Mouse (Mus musculus) kidney, postnatal 0 days (tissue): ENCODE measurements at regions not wholly inside any gene's neighbourhood (a gene's known extent, or its start where the extent isn't known, plus 50 kb on each side); places are given as distances from the start of the nearest gene placed in this dataset.

ENCODE experiments used
- ATAC-seq: fragments of 200-750 bp; cut with Nextera tagmentation; replicated peaks from 2 replicates; pipeline ENCODE4 v1.8.0; 2017; ENCODE audit warnings: low read depth, moderate number of reproducible peaks, moderate TSS enrichment, moderate library complexity; ENCODE audit not compliant: low FRiP score
- DNase-seq: peaks from one replicate; pipeline ENCODE4 v3.0.0-alpha.2; 2016; ENCODE audit warnings: low spot score
- H3K27ac ChIP-seq: fragments of 300-500 bp; sonication (generic); 2 replicates; pipeline ENCODE4 v1.5.1; 2014; ENCODE audit warnings: mild to moderate bottlenecking
- H3K27me3 ChIP-seq: fragments of 300-500 bp; sonication (generic); 2 replicates; pipeline ENCODE4 v1.6.1; 2014; ENCODE audit warnings: low read length, mixed read lengths; ENCODE audit not compliant: insufficient read depth
- H3K36me3 ChIP-seq: fragments of 300-500 bp; sonication (generic); 2 replicates; pipeline ENCODE4 v1.6.1; 2014; ENCODE audit warnings: low read length, mixed read lengths; ENCODE audit not compliant: insufficient read depth
- H3K4me1 ChIP-seq: fragments of 300-500 bp; sonication (generic); replicated peaks from 2 replicates; pipeline ENCODE4 v1.6.1; 2014; ENCODE audit warnings: antibody characterized with exemption, low read length, mixed read lengths; ENCODE audit not compliant: insufficient read depth
- H3K4me2 ChIP-seq: fragments of 300-500 bp; sonication (generic); 2 replicates; pipeline ENCODE4 v1.6.1; 2014; ENCODE audit warnings: mild to moderate bottlenecking, low read length, moderate library complexity, mixed read lengths
- H3K4me3 ChIP-seq: fragments of 300-500 bp; sonication (generic); replicated peaks from 2 replicates; pipeline ENCODE4 v1.5.1; 2014; ENCODE audit warnings: low read depth, low read length
- H3K9ac ChIP-seq: fragments of 300-500 bp; sonication (generic); 2 replicates; pipeline ENCODE4 v1.6.1; 2014; ENCODE audit warnings: low read depth, low read length
- H3K9me3 ChIP-seq: fragments of 300-500 bp; sonication (generic); replicated peaks from 2 replicates; pipeline ENCODE4 v1.6.1; 2016; ENCODE audit warnings: low read length, inconsistent platforms, mixed read lengths
- CTCF ChIP-seq: IDR thresholded peaks from 2 replicates; pipeline ENCODE4 v1.5.1; 2016; ENCODE audit warnings: antibody characterized with exemption, low read depth, mild to moderate bottlenecking, moderate library complexity
- WGBS: fragments of 180-500 bp; shearing (Covaris S2); extraction: QIAGEN DNeasy Blood & Tissue Kit; methylation state at CpG from one replicate; pipeline ENCODE4 v1.1.7; 2014; 5-methylcytosine and 5-hydroxymethylcytosine counted together

GRCm38 (mm10) chr13:115986282-115986681, 323.2 kb downstream of the Isl1 start:
- Histone ChIP-seq H3K9me3 (no peaks in the 10 kb centered on the region), H3K4me1 (no peaks in the 10 kb centered on the region), H3K27me3 (no peaks in the 10 kb centered on the region), H3K4me3 (no peak overlapping the region), H3K36me3 (no peaks in the 10 kb centered on the region), H3K9ac (no peak overlapping the region), H3K27ac (no peak overlapping the region), H3K4me2 (no peak overlapping the region)
- 96% methylated on average over 2 of the region's 2 CpGs for WGBS
- no peak for TF ChIP-seq CTCF
- DNase-seq (no peak), ATAC-seq (no peak)

- H3K36me3 ChIP-seq: no peaks in the 10 kb centered on the region
- no peaks in the 10 kb centered on the region for H3K9me3 ChIP-seq
- H3K4me2 ChIP-seq: no peak overlapping the region
- H3K27ac ChIP-seq: no peak overlapping the region
- no peaks in the 10 kb centered on the region for H3K4me1 ChIP-seq
- DNase-seq (no peak), ATAC-seq (no peak)
- no peak for TF ChIP-seq CTCF
- no peak overlapping the region for H3K9ac ChIP-seq
- H3K4me3 ChIP-seq: no peak overlapping the region
- 92% methylated on average over 3 of the region's 3 CpGs for WGBS
- H3K27me3 ChIP-seq: no peaks in the 10 kb centered on the region
Observed at GRCm38 (mm10) chr13:115985715-115986114, 323.8 kb downstream of the Isl1 start.

- Histone ChIP-seq H3K4me3 (no peak overlapping the region), H3K9me3 (no peaks in the 10 kb centered on the region), H3K4me1 (no peaks in the 10 kb centered on the region), H3K27me3 (no peaks in the 10 kb centered on the region), H3K27ac (no peak overlapping the region), H3K36me3 (no peaks in the 10 kb centered on the region), H3K9ac (no peak overlapping the region), H3K4me2 (no peak overlapping the region)
- no peak for DNase-seq
- 30% methylated on average over 3 of the region's 3 CpGs for WGBS
- ATAC-seq: no peak
- no peak for TF ChIP-seq CTCF
Observed at GRCm38 (mm10) chr13:115977890-115978203, 331.6 kb downstream of the Isl1 start.

- no peak for ATAC-seq
- H3K9ac ChIP-seq: no peak overlapping the region
- no peak overlapping the region for H3K4me3 ChIP-seq
- WGBS: 54% methylated on average over 7 of the region's 7 CpGs
- no peak for DNase-seq
- H3K4me2 ChIP-seq: no peak overlapping the region
- H3K27ac ChIP-seq: no peak overlapping the region
- H3K27me3 ChIP-seq: no peaks in the 10 kb centered on the region
- TF ChIP-seq CTCF: no peak
- H3K36me3 ChIP-seq: no peaks in the 10 kb centered on the region
- H3K9me3 ChIP-seq: no peaks in the 10 kb centered on the region
- no peaks in the 10 kb centered on the region for H3K4me1 ChIP-seq
Observed at GRCm38 (mm10) chr13:115977118-115977889, 332.2 kb downstream of the Isl1 start.
